Mouse (Mus musculus) small intestine, adult 10 weeks (tissue): Measurements from ENCODE around the gene Bmx. TPM values are rescaled to one million over a fixed set of nuclear protein-coding genes. Genes with fewer than 3 reads are reported as not detected.

Experiments
- polyA plus RNA-seq: library from polyadenylated mRNA; stranded (reverse); fragments of 350-450 nt; fragmentation: Illumina TruSeq; extraction: RNeasy Lipid Tissue Mini Kit (QIAGEN cat#74804); gene quantifications from one replicate; pipeline ENCODE4 v1.2.3, GENCODE M21; 2014; ENCODE audit warnings: low replicate concordance

Bmx gene
- polyA plus RNA-seq = 6.7 TPM

DNA sequence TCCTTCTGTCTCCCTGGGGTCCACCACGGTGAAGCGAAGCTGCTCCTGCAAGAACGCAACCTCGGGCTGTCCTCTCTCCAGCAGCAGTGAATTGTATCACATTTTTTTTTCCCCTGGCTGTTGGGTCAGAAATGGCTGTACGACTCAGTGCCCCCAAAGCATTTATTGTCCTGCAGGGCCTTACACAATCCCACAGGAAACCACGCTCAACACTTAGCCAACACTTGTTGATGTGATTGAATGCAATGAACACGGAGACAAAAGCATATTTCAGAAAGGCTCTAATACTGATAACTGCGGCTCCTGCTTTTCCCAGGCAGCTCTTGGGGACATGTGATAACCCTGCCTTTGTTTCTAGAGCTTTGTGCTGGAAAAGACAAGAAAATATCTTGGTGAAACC lies at the start of gene Bmx:
TSS of gene Bmx (minus strand) at position 137 of the 400 bp plus-strand sequence.

DNA sequence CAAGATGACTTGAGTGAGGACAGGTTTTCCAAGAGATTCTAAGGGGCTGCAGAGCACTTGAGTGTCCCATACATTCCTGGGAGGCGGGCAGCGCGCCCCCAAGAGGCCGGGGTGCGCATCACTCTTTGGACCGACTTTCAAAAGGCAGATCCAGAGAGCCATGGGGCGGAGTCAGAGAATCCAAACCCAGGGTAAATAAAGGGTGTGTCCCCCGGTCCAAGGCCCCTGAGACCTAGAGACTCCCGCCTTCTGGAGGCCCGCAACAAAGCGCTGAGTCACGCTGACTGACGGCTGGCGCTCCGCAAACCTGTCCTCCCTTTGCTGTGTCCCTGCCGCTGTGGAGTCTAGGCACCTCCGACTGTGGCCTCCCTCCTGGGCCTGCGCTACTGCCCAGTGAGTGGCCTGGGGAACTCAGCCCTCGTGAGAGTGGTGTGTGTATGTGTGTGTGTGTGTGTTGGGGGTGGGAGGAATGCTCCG lies 11.3 kb upstream of the Bmx start, which contains the start of gene Pir:
TSS of gene Pir (plus strand) at position 87 of the 477 bp plus-strand sequence.

Other genes starting within 250 kb of the Bmx start
- gene Car5b, start 230.2 kb downstream of the Bmx start, polyA plus RNA-seq = 3.5 TPM
- 8.0 TPM for gene Siah1b, start 181.7 kb downstream of the Bmx start, polyA plus RNA-seq
- gene Cltrn, start 169.4 kb downstream of the Bmx start, polyA plus RNA-seq = 3.2 TPM
- 1,788 TPM for gene Ace2, start 118.9 kb downstream of the Bmx start, polyA plus RNA-seq
- gene Pir, start 11.2 kb upstream of the Bmx start, polyA plus RNA-seq = 4.8 TPM
- gene Vegfd, start 115.2 kb upstream of the Bmx start, polyA plus RNA-seq = 1.3 TPM
- 40.9 TPM for gene Piga, start 161.6 kb upstream of the Bmx start, polyA plus RNA-seq
- 1.3 TPM for gene Asb11, start 178.8 kb upstream of the Bmx start, polyA plus RNA-seq
- gene Asb9, start 248.1 kb upstream of the Bmx start, polyA plus RNA-seq = not detected